In genomic region chr3:88368511-88368910, GRCm38 (mm10) we compare ENCODE assay signal across 4 mouse cellular contexts. TPM values are rescaled to one million over a fixed set of nuclear protein-coding genes. Genes with fewer than 3 reads are reported as not detected.
"Had no signal": no experiment of that assay in that cellular context is flagged by ENCODE, and none has a peak within 500 bp of the region (broad histone marks: within the 10 kb centered on the region; RNA-seq: fewer than 3 reads in every experiment).

No protein-coding gene starts in this region.

RNA-seq across cellular contexts. Expression of gene Bglap3, which starts 4.0 kb away (rescaled TPM):
- total RNA-seq: megakaryocyte progenitor cell, adult 5-6 weeks; monocyte, adult 5-6 weeks; neutrophil, adult 5-6 weeks had no signal

RNA-seq across cellular contexts. Expression of gene Paqr6, which starts 4.1 kb away (rescaled TPM):
- total RNA-seq: megakaryocyte progenitor cell, adult 5-6 weeks; monocyte, adult 5-6 weeks; neutrophil, adult 5-6 weeks had no signal

RNA-seq across cellular contexts. Expression of gene Bglap2, which starts 10.0 kb away (rescaled TPM):
- total RNA-seq: megakaryocyte progenitor cell, adult 5-6 weeks; midbrain, postnatal 0 days; monocyte, adult 5-6 weeks; neutrophil, adult 5-6 weeks had no signal

RNA-seq across cellular contexts. Expression of gene Bglap, which starts 15.8 kb away (rescaled TPM):
- total RNA-seq: megakaryocyte progenitor cell, adult 5-6 weeks; midbrain, postnatal 0 days; monocyte, adult 5-6 weeks; neutrophil, adult 5-6 weeks had no signal
